Mouse (Mus musculus) midbrain, embryonic 14.5 days (tissue): ENCODE data around the gene Slc22a6. TPM values are rescaled to one million over a fixed set of nuclear protein-coding genes. Genes with fewer than 3 reads are reported as not detected.

Experiments
- ATAC-seq: fragments of 200-750 bp; cut with Nextera tagmentation; 2 replicates; pipeline ENCODE4 v1.8.0; 2017; ENCODE audit warnings: moderate number of reproducible peaks, moderate library complexity; ENCODE audit not compliant: low FRiP score, low TSS enrichment
- DNase-seq: peaks from one replicate; pipeline ENCODE4 v3.0.0-alpha.2; 2015
- H3K27ac ChIP-seq: fragments of 300-500 bp; sonication (generic); replicated peaks from 2 replicates; pipeline ENCODE4 v1.5.1; 2014; ENCODE audit warnings: mild to moderate bottlenecking, low read depth, low read length, moderate library complexity
- H3K27me3 ChIP-seq: fragments of 300-500 bp; sonication (generic); 2 replicates; pipeline ENCODE4 v1.6.1; 2014; ENCODE audit warnings: low read length, control low read depth, mixed read lengths; ENCODE audit not compliant: control insufficient read depth, insufficient read depth
- H3K36me3 ChIP-seq: fragments of 300-500 bp; sonication (generic); 2 replicates; pipeline ENCODE4 v1.6.1; 2014; ENCODE audit warnings: low read length, control low read depth; ENCODE audit not compliant: control insufficient read depth, insufficient read depth
- H3K4me1 ChIP-seq: fragments of 300-500 bp; sonication (generic); 2 replicates; pipeline ENCODE4 v1.6.1; 2014; ENCODE audit warnings: mild to moderate bottlenecking, antibody characterized with exemption, low read length, control low read depth; ENCODE audit not compliant: control insufficient read depth, insufficient read depth
- H3K4me2 ChIP-seq: fragments of 300-500 bp; sonication (generic); 2 replicates; pipeline ENCODE4 v1.6.1; 2014; ENCODE audit warnings: mild to moderate bottlenecking, low read length, moderate library complexity
- H3K4me3 ChIP-seq: fragments of 300-500 bp; sonication (generic); replicated peaks from 2 replicates; pipeline ENCODE4 v1.5.1; 2014; ENCODE audit warnings: low read depth, low read length
- H3K9ac ChIP-seq: fragments of 300-500 bp; sonication (generic); replicated peaks from 2 replicates; pipeline ENCODE4 v1.6.1; 2014; ENCODE audit warnings: mild to moderate bottlenecking, low read length, moderate library complexity
- H3K9me3 ChIP-seq: fragments of 300-500 bp; sonication (generic); 2 replicates; pipeline ENCODE4 v1.6.1; 2016; ENCODE audit warnings: low read length, control low read depth, mixed read lengths; ENCODE audit not compliant: control insufficient read depth
- WGBS: fragments of 180-500 bp; shearing (Covaris S2); extraction: QIAGEN DNeasy Blood & Tissue Kit; methylation state at CpG from one replicate; pipeline ENCODE4 v1.1.7; 2014; 5-methylcytosine and 5-hydroxymethylcytosine counted together
- polyA plus RNA-seq: library from polyadenylated mRNA; unstranded; fragments of >200 nt; fragmentation: Nextera tagmentation; extraction: Ambion mirVana; gene quantifications from 2 replicates; pipeline ENCODE4 v1.2.1, GENCODE M21; 2014

The Slc22a6 gene
- polyA plus RNA-seq, 1 experiment from 2014 or later, result 8.0 TPM

DNA sequence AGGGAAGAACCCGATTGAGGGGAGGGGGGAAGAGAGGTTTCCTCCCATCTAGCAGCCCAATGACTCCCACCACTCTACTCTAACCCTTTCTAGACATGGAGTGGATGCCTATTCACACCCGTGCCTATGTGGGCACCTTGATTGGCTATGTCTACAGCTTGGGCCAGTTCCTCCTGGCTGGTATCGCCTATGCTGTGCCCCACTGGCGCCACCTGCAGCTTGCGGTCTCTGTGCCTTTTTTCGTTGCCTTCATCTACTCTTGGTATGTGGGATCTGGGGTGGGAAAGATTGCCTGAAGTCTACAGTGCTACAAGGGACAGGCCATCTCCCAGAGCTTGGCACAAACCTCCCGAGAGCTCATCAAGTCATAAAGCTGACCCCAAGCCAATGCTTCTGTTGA lies 3.3 kb downstream of the Slc22a6 start:
- WGBS, result 92% methylated on average over 7 of the region's 7 CpGs
- no peak overlapping the region for H3K27ac ChIP-seq
- H3K27me3 ChIP-seq, result no peaks in the 10 kb centered on the region
- H3K4me3 ChIP-seq, result no peak overlapping the region
- H3K4me2 ChIP-seq, result no peak overlapping the region
- ATAC-seq (no peak), DNase-seq (no peak)
- H3K36me3 ChIP-seq, result no peaks in the 10 kb centered on the region
- no peak overlapping the region for H3K9ac ChIP-seq
- H3K9me3 ChIP-seq, result no peaks in the 10 kb centered on the region
- no peaks in the 10 kb centered on the region for H3K4me1 ChIP-seq

DNA sequence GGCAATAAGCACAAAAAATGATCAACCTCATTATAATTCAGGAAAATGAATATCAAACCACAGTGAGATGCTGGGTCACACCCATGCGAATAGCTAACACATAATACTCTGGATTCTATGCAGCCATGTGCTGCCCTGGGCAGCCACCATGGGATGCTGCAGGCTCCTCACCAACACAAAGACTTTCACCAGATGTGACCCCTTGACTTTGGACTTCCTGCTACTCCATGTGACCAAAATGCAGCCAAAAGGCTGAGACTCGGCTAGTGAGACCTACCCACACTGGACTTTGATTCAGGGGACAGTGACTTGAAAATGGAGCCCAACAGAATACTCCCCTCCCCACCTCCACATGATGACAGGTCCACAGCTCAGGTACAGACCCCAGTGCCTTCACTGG lies 12.4 kb downstream of the Slc22a6 start:
- WGBS, result 80% methylated on average over 2 of the region's 2 CpGs
- Histone ChIP-seq H3K4me1 (no peaks in the 10 kb centered on the region), H3K4me3 (no peak overlapping the region), H3K9ac (no peak overlapping the region), H3K9me3 (no peaks in the 10 kb centered on the region), H3K27ac (no peak overlapping the region), H3K36me3 (no peaks in the 10 kb centered on the region), H3K27me3 (no peaks in the 10 kb centered on the region), H3K4me2 (no peak overlapping the region)
- DNase-seq, result no peak
- ATAC-seq, result no peak

DNA sequence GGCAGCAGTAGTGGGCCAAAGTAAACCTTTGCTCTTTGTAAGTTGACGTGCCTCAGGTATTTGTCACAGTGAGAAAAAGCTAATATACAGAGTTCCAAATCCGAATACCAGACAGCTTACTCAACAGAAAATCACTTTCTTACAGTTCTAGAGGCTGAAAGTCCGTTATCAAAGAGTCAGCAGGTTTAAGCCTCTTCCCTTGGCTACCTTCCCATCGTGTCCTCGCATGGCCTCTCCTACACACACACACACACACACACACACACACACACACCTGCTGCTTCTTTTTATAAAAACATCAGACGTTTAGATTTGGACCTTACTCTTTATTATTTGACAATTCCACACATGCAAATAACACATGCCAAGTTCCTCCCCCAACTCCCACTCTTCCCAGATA lies 13.0 kb downstream of the Slc22a6 start:
- no peak overlapping the region for H3K4me3 ChIP-seq
- no peak for DNase-seq
- 86% methylated on average over 6 of the region's 6 CpGs for WGBS

DNA sequence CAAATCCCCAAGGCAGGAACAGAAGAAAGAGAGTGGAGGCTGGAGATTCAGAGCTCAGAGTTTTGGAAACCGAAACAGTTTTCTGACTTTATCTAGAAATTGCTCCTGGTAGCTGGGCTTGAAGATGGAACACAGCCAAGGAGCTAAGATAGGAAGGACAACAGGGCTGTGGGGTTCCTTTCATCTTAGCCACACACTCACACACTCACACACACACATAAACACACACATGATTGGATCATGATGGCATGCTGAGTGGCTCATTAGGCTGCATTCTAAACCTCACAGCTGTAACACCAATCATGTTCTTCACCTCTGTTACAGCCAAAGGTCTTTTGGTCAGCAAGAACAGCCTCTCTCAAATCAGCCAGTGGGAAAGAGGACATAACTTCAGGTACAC lies 14.2 kb downstream of the Slc22a6 start:
- Histone ChIP-seq H3K27me3 (no peaks in the 10 kb centered on the region), H3K27ac (no peak overlapping the region), H3K9ac (no peak overlapping the region), H3K4me1 (no peaks in the 10 kb centered on the region), H3K36me3 (no peaks in the 10 kb centered on the region), H3K4me2 (no peak overlapping the region), H3K4me3 (no peak overlapping the region), H3K9me3 (no peaks in the 10 kb centered on the region)
- 83% methylated on average over 1 of the region's 1 CpGs for WGBS
- ATAC-seq, result no peak
- no peak for DNase-seq

More for the DNA sequence above, 13.0 kb downstream of the Slc22a6 start:
- no peaks in the 10 kb centered on the region for H3K9me3 ChIP-seq
- H3K36me3 ChIP-seq, result no peaks in the 10 kb centered on the region
- no peak overlapping the region for H3K27ac ChIP-seq
- ATAC-seq, result no peak
- H3K4me1 ChIP-seq, result no peaks in the 10 kb centered on the region
- no peak overlapping the region for H3K9ac ChIP-seq
- H3K4me2 ChIP-seq, result no peak overlapping the region
- H3K27me3 ChIP-seq, result no peaks in the 10 kb centered on the region

DNA sequence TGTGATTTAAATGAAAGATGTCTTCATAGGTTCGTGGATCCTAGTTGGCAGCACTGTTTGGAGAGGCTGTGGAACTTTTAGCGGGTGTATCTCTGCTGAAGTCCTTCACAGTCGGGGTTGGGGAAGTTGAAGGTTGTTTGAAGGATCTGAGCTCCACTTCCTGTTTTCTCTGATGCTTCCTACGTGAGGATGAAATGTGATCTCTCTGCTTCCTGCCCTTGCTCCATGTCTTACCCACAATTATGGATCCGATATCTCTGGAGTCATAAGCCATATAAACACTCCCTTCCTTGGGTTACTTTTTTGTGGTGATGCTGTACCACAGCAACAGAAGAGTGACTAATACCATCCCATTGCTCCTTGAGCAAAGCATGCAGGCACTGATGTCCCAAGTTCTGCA lies 24.2 kb downstream of the Slc22a6 start:
- Histone ChIP-seq H3K27ac (no peak overlapping the region), H3K4me1 (no peaks in the 10 kb centered on the region), H3K9ac (no peak overlapping the region), H3K9me3 (no peaks in the 10 kb centered on the region), H3K4me2 (no peak overlapping the region), H3K27me3 (no peaks in the 10 kb centered on the region), H3K36me3 (no peaks in the 10 kb centered on the region), H3K4me3 (no peak overlapping the region)
- no peak for DNase-seq
- no peak for ATAC-seq
- 81% methylated on average over 5 of the region's 5 CpGs for WGBS

DNA sequence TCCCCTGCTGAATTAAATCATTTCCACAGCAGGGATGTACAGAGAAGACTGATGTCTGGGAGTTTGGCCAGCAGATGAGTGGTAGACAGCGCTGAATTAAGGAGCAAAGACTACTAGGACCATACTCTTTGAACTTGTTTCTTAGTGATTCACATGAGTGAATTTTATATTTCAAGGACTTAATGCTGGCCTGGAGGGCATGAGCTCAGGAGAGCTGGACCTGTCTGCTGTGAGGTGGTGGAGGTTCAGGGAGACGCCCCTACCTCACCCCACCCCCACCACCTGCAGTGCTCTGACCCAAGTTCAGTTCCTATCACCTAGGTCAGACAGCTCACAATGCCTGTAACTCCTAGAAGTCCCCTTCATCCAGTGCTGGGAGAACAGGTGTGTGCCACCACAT lies 28.6 kb downstream of the Slc22a6 start:
- DNase-seq, result no peak
- Histone ChIP-seq H3K4me1 (no peaks in the 10 kb centered on the region), H3K4me2 (no peak overlapping the region), H3K27ac (no peak overlapping the region), H3K36me3 (no peaks in the 10 kb centered on the region), H3K27me3 (no peaks in the 10 kb centered on the region), H3K9ac (no peak overlapping the region), H3K4me3 (no peak overlapping the region), H3K9me3 (no peaks in the 10 kb centered on the region)
- 69% methylated on average over 2 of the region's 2 CpGs for WGBS
- no peak for ATAC-seq

DNA sequence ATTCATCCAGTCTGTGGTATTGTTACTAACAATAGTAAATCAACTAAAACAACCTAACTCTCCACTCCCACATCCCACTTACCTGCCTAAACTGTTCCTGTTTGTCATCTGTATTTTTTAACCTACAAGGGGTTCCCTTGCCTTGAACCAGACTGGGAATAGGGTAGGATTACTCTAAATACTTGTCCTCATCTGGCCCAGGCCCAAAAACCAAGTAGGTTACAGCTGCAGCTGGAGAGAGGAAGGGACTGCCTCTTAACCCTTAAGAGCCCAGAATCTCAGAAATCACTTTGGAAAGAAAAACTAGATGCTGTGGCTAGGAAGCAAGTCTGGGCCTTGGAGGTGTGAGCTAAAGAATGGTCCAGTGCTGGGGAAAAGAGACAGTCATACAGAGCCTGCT lies 38.0 kb downstream of the Slc22a6 start:
- Histone ChIP-seq H3K4me1 (no peaks in the 10 kb centered on the region), H3K4me2 (no peak overlapping the region), H3K4me3 (no peak overlapping the region), H3K9ac (no peak overlapping the region), H3K36me3 (no peaks in the 10 kb centered on the region), H3K27me3 (no peaks in the 10 kb centered on the region), H3K9me3 (no peaks in the 10 kb centered on the region), H3K27ac (no peak overlapping the region)
- ATAC-seq, result no peak
- no peak for DNase-seq

DNA sequence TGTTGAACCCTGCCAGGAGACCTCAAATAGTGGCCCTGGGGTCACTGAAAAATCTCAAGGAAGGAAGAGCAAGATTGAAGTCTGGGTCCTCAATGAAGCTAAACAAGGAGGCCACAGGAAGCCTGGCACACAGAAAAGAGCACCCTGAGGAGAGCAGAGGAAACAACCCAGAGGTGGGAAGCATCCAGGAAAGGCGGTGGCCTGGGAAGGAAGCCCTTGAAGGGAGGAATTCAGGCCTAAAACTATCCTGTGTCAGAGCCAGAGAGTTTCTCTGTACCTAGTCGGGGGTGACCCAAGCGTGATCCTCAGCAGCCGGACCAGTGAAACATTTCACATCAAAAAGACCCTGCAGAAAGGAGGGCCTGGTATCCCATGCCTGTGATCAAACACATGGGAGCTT lies 38.5 kb downstream of the Slc22a6 start:
- no peaks in the 10 kb centered on the region for H3K9me3 ChIP-seq
- no peaks in the 10 kb centered on the region for H3K4me1 ChIP-seq
- no peaks in the 10 kb centered on the region for H3K27me3 ChIP-seq
- H3K36me3 ChIP-seq, result no peaks in the 10 kb centered on the region
- H3K27ac ChIP-seq, result no peak overlapping the region
- H3K4me2 ChIP-seq, result no peak overlapping the region
- ATAC-seq (no peak), DNase-seq (no peak)
- no peak overlapping the region for H3K4me3 ChIP-seq
- WGBS, result 79% methylated on average over 4 of the region's 4 CpGs
- no peak overlapping the region for H3K9ac ChIP-seq

DNA sequence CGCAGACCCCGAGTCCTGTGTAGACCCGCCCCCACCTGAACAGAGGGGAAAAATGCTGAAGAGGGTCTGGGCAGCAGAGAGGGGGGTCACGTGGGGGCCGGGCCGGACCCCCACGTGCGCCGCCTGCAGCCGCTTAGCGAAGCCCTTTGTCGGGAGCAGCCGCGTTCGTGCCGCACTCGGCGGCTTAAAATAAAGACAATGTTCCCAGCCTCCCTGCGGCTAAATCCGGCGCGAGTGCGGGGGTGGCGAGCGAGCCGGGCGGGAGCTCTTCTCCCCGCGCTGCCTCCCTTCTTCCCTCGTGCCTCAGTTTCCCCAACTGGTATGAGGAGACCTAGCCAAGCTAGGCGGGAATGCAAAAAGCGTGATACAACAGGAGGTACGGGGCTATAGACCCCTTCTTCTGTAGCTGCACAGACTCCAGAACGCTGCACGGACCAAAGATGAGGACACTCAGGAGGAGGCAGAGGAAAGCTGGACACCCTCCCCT lies 44.0 kb downstream of the Slc22a6 start:
- DNase-seq (peak; percentile 79), ATAC-seq (peak; percentile 76)
- peak overlapping the region; percentile 96 for H3K4me2 ChIP-seq
- H3K4me3 ChIP-seq, result peak overlapping the region; percentile 45
- H3K9me3 ChIP-seq, result no peaks in the 10 kb centered on the region
- H3K9ac ChIP-seq, result peak overlapping the region; percentile 62
- H3K4me1 ChIP-seq, result 0 out of 2 replicates have a peak, but pooled peaks cover 5% of the 10 kb centered on the region
- no peaks in the 10 kb centered on the region for H3K36me3 ChIP-seq
- under 1% methylated on average over 35 of the region's 35 CpGs for WGBS
- H3K27me3 ChIP-seq, result peaks cover 4% of the 10 kb centered on the region
- H3K27ac ChIP-seq, result peak overlapping the region; percentile 52; the same call in 1 of the 2 replicates
